Mouse (Mus musculus): ENCODE measurements around the gene Irak2.

DNA sequence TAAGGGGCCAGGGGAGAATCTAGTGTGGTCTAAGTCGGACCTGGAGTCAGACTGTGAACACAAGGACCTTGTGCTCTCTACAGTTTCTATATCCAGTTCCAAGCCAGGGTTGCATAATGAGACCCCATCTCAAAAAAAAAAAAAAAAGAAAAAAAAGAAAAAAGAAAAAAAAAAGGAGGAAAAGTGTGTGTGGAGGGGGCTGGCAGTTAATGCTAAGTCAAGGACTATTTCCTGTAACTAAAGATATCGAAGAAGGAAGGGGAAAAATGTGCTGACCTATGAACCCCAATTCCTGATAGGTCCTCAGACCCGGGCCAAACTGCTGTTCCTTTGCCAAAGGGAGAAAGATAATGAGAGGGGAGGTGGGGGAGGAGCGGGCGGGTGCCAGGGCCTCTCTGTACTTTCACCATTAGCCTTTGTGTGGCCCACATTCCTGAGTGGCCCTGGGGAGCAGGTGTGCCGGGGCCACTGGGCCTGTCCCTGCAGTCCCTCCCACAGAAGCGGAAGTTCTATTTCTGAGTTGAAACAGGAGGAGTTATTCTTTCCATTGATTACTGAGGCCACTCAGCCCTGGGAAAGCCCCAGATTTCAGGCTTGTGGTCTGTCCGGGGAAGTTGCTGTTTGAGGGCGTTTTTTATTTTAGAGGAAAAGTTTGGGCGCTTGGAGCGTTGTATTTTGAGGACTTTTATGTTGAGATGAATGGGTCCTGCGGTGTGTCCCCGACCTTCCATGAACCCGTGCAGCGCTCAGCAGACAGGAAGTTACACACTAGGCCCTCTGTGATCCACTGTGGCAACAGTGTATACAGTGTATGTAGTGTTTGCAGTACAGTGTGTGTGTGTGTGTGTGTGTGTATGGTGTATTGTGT lies 30.3 kb downstream of the Irak2 start:
- TF ChIP-seq USF1 (IDR thresholded peaks at IDR 0.05; ENCODE audit: low read depth) (no peak), CTCF (IDR thresholded peaks at IDR 0.05; ENCODE audit: control insufficient read depth, insufficient read depth, insufficient read length) (no peak), CEBPB (IDR thresholded peaks at IDR 0.05; ENCODE audit: low read depth) (no peak)

All from C2C12 (cell line).